Mouse (Mus musculus) kidney, adult 2 months (tissue): ENCODE measurements around the gene Gps2.

Experiments
- CTCF ChIP-seq: fragments of 200-500 bp; conservative IDR thresholded peaks from 2 replicates; pipeline ENCODE4 v1.5.1; 2011; ENCODE audit warnings: low read depth, mild to moderate bottlenecking, control low read depth, low read length, moderate library complexity, mixed read lengths; ENCODE audit not compliant: insufficient read depth, insufficient read length
- POLR2A ChIP-seq: fragments of 200-500 bp; IDR thresholded peaks from one replicate; pipeline ENCODE4 v1.6.1; 2011; ENCODE audit warnings: low read depth, low read length, control low read depth

DNA sequence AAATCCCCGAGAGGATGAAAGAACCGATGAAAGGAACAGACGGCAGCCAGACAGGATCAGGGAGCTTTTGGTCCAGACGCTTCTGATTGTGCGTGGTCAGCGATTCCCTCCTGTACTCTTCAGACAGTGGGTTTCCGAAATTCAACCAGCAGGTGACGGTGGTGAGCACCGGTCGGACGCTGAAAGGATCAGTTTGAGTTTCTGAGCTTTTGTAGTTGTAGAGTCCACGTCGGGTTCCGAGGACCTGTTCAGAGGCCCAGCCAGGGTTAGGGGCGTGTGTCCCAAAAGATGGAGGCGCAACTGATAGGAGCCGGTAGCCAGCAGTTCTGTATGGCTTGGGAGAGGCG is 33.2 kb upstream of the Gps2 start:
- TF ChIP-seq CTCF (peak; percentile 78), POLR2A (no peak)
